Mouse (Mus musculus): Measurements from ENCODE around the gene Zfp36l2. TPM values are rescaled to one million over a fixed set of nuclear protein-coding genes. Genes with fewer than 3 reads are reported as not detected.

Gene Zfp36l2
- polyA plus RNA-seq, 1 experiment from 2014 or later, result 22.5 TPM

DNA sequence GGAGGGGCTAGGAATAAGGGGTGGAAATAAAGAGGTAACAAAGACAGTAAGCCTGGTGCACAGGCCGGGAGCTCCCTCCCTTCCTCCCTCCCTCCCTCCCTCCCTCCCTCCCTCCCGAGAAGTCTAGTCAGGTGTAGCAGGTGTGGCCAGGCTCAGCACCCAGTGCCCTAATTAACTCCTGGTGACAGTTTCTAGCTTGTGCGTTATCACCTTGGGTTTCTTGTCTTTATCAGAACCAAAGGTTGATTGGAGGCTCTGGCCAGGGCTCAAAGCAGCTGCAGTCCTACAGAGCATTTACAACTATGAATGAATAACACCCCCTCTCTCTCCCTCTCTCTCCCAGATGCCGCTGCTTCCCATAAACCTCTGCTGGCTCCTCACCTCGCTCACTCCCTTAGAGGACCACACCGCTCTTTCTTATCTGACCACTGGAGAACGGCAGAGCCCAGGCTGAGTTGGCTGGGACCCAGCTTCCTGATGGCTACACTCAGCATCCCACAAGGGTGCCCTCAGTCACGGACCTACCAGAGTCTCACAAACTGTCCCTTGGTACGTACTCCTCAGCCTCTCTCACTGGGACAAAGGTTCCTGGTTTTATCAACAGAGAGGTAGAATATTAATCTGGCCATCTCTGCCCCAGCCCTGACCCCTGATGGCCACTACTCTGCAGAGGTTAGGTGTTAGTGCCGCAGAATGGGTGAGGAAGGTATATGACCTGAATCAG is 50.9 kb downstream of the Zfp36l2 start:
- Histone ChIP-seq H3K4me2 (replicated peaks; ENCODE audit: low read depth, low read length) (no peak overlapping the region), H3K4me3 (ENCODE audit: low read length) (no peak overlapping the region), H3K27me3 (ENCODE audit: control insufficient read depth, insufficient read depth, low read length) (no peaks in the 10 kb centered on the region), H3K27ac (ENCODE audit: low read depth, low read length) (peak overlapping the region; percentile 24), H3K36me3 (ENCODE audit: control insufficient read depth, insufficient read depth, low read length) (no peaks in the 10 kb centered on the region), H3K4me1 (ENCODE audit: control insufficient read depth, insufficient read depth, low read length) (peaks cover 33% of the 10 kb centered on the region), H3K9me3 (ENCODE audit: control insufficient read depth, low read length) (no peaks in the 10 kb centered on the region), H3K9ac (ENCODE audit: low read depth, low read length) (no peak overlapping the region)
- WGBS, result 32% methylated on average over 10 of the region's 10 CpGs
- ATAC-seq (ENCODE audit: low FRiP score, low TSS enrichment), result no peak

DNA sequence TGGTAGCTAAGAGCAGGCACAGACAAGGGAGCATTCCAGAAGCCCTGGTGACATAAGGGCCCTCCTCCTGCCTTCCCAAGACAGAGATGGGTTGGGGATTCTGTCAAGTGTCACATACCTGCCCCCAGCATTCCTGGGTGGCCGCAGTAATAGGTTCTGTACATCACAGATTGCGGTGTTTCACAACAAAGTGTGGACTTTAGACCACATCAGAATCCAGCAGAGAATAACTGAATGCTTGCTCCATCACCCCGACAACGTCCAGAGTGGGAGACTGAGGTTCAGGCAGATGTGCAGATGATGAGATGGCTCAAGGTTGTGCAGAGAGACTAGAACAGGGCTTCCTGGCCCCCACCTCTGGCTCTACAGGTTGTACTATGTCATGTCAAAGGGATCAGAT is 51.5 kb downstream of the Zfp36l2 start:
- 82% methylated on average over 4 of the region's 4 CpGs for WGBS
- ATAC-seq (ENCODE audit: low FRiP score, low TSS enrichment), result no peak
- H3K4me1 ChIP-seq (ENCODE audit: control insufficient read depth, insufficient read depth, low read length), result peaks cover 30% of the 10 kb centered on the region
- H3K4me3 ChIP-seq (ENCODE audit: low read length), result no peak overlapping the region
- H3K4me2 ChIP-seq (replicated peaks; ENCODE audit: low read depth, low read length), result no peak overlapping the region
- no peak overlapping the region for H3K9ac ChIP-seq (ENCODE audit: low read depth, low read length)
- no peaks in the 10 kb centered on the region for H3K36me3 ChIP-seq (ENCODE audit: control insufficient read depth, insufficient read depth, low read length)
- no peaks in the 10 kb centered on the region for H3K9me3 ChIP-seq (ENCODE audit: control insufficient read depth, low read length)
- no peak overlapping the region for H3K27ac ChIP-seq (ENCODE audit: low read depth, low read length)
- H3K27me3 ChIP-seq (ENCODE audit: control insufficient read depth, insufficient read depth, low read length), result no peaks in the 10 kb centered on the region

DNA sequence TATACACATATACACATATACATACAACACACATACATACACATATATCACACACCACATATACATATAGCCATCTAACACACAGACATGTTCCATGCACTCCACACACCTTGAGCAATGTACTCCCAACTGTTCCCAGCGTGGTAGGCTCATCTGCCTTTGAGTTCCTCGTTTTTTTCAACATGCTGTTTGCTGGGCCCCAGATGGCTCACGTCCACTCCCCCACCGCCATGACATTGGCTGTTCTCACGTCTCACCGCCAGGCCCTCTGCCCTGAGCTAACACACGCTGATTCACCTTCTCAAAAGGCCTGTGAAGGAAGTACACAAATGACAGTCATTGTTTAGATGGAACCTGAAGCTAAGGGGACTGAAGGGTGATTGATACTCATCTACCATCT is 52.5 kb downstream of the Zfp36l2 start:
- 49% methylated on average over 7 of the region's 7 CpGs for WGBS
- H3K9me3 ChIP-seq (ENCODE audit: control insufficient read depth, low read length), result no peaks in the 10 kb centered on the region
- no peak for ATAC-seq (ENCODE audit: low FRiP score, low TSS enrichment)
- H3K4me3 ChIP-seq (ENCODE audit: low read length), result no peak overlapping the region
- H3K4me1 ChIP-seq (ENCODE audit: control insufficient read depth, insufficient read depth, low read length), result peaks cover 23% of the 10 kb centered on the region
- no peaks in the 10 kb centered on the region for H3K36me3 ChIP-seq (ENCODE audit: control insufficient read depth, insufficient read depth, low read length)
- no peak overlapping the region for H3K9ac ChIP-seq (ENCODE audit: low read depth, low read length)
- H3K4me2 ChIP-seq (replicated peaks; ENCODE audit: low read depth, low read length), result no peak overlapping the region
- H3K27me3 ChIP-seq (ENCODE audit: control insufficient read depth, insufficient read depth, low read length), result no peaks in the 10 kb centered on the region
- no peak overlapping the region for H3K27ac ChIP-seq (ENCODE audit: low read depth, low read length)
